Mouse (Mus musculus) small intestine, adult 2 months (tissue): ENCODE measurements around the gene Zfp658. TPM values are rescaled to one million over a fixed set of nuclear protein-coding genes. Genes with fewer than 3 reads are reported as not detected.

Experiments used
- H3K27ac ChIP-seq: fragments of 200-500 bp; 2 replicates; pipeline ENCODE4 v1.5.1; 2012; ENCODE audit warnings: low read depth, low read length, control low read depth, inconsistent platforms; ENCODE audit not compliant: insufficient read depth
- H3K27me3 ChIP-seq: fragments of 200-500 bp; 2 replicates; pipeline ENCODE4 v1.6.1; 2012; ENCODE audit warnings: mild to moderate bottlenecking, moderate library complexity, low read length, inconsistent platforms; ENCODE audit not compliant: control insufficient read depth, insufficient read depth
- H3K36me3 ChIP-seq: fragments of 200-500 bp; 2 replicates; pipeline ENCODE4 v1.6.1; 2012; ENCODE audit warnings: mild to moderate bottlenecking, low read length, control low read depth, inconsistent platforms; ENCODE audit not compliant: control insufficient read depth, insufficient read depth
- H3K4me1 ChIP-seq: fragments of 200-500 bp; 2 replicates; pipeline ENCODE4 v1.6.1; 2012; ENCODE audit warnings: low read length, inconsistent platforms, mixed read lengths; ENCODE audit not compliant: control insufficient read depth, insufficient read depth, insufficient read length
- H3K4me3 ChIP-seq: fragments of 200-500 bp; 2 replicates; pipeline ENCODE4 v1.5.1; 2012; ENCODE audit warnings: low read depth, mild to moderate bottlenecking, control low read depth, inconsistent platforms, low read length, moderate library complexity
- CTCF ChIP-seq: fragments of 200-500 bp; IDR thresholded peaks from 2 replicates; pipeline ENCODE4 v1.5.1; 2012; ENCODE audit warnings: low read depth, mild to moderate bottlenecking, control low read depth, inconsistent platforms, low read length, moderate library complexity, mixed read lengths; ENCODE audit not compliant: insufficient replicate concordance, insufficient read length; ENCODE audit errors: extremely low read depth
- POLR2A ChIP-seq: fragments of 200-500 bp; IDR thresholded peaks from 2 replicates; pipeline ENCODE4 v1.6.1; 2012; ENCODE audit warnings: low read depth, mild to moderate bottlenecking, control low read depth, inconsistent platforms, low read length, moderate library complexity
- WGBS: fragments of 180-500 bp; shearing (Covaris S2); methylation state at CpG from one replicate; pipeline ENCODE4 v1.1.7; 2018; 5-methylcytosine and 5-hydroxymethylcytosine counted together
- polyA plus RNA-seq: library from polyadenylated mRNA; depleted of rRNA; stranded (reverse); fragments of >200 nt; gene quantifications from 2 replicates; pipeline ENCODE4 v1.2.3, GENCODE M21; 2012

The Zfp658 gene
- polyA plus RNA-seq, 1 experiment = 0.28 TPM

DNA sequence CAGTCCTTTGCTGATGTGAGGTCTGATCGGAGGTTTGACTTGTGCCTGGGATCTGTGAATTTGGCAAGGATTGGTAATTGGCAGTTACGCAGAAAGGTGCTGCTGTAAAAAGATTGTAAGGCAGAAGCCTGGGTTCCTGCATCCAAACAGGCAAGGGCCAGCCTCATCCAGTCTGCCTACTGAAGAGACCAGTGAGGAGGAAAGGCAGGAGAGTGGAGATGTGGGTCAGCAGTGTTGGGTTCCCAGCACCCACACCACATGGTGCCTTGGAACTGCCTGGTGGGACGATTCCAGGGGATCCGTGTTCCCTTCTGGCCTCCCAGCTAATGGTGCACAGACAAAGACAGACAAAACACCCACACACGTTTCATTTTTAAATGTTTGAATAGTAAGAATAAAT is 18.5 kb downstream of the Zfp658 start:
- 61% methylated on average over 5 of the region's 5 CpGs for WGBS
- Histone ChIP-seq H3K4me1 (peaks cover 3% of the 10 kb centered on the region), H3K27me3 (no peaks in the 10 kb centered on the region), H3K27ac (no peak overlapping the region), H3K36me3 (peaks cover 10% of the 10 kb centered on the region; the same call in 1 of the 2 replicates), H3K4me3 (0 out of 2 replicates have a peak overlapping the region, but pooled peaks have one; percentile 9)
- TF ChIP-seq CTCF (no peak), POLR2A (no peak)

- 88% methylated on average over 5 of the region's 5 CpGs for WGBS
- Histone ChIP-seq H3K4me1 (peaks cover 3% of the 10 kb centered on the region), H3K27me3 (no peaks in the 10 kb centered on the region), H3K27ac (no peak overlapping the region), H3K4me3 (no peak overlapping the region), H3K36me3 (peaks cover 40% of the 10 kb centered on the region)
- TF ChIP-seq POLR2A (no peak), CTCF (no peak)
Measured at GRCm38 (mm10) chr7:43584790-43585189, 22.7 kb downstream of the Zfp658 start.

- no peak overlapping the region for H3K27ac ChIP-seq
- WGBS = 26% methylated on average over 5 of the region's 5 CpGs
- TF ChIP-seq POLR2A = no peak
- TF ChIP-seq CTCF = no peak
Measured at GRCm38 (mm10) chr7:43601884-43602283, 39.8 kb downstream of the Zfp658 start.

GRCm38 (mm10) chr7:43606896-43607742 is 45.1 kb downstream of the Zfp658 start, which contains the start of gene Zfp819:
Zfp819 (plus strand) TSS chr7:43607169.
- Histone ChIP-seq H3K27me3 (no peaks in the 10 kb centered on the region; the same call in 1 of the 2 replicates), H3K4me1 (peaks cover 5% of the 10 kb centered on the region), H3K36me3 (no peaks in the 10 kb centered on the region), H3K4me3 (peak within 1 kb of the TSS; percentile 31), H3K27ac (no peak within 1 kb of the TSS)
- no peak for TF ChIP-seq POLR2A
- no peak for TF ChIP-seq CTCF
- 15% methylated on average over 41 of the region's 41 CpGs for WGBS

More at GRCm38 (mm10) chr7:43601884-43602283, 39.8 kb downstream of the Zfp658 start:
- Histone ChIP-seq H3K4me1 (no peaks in the 10 kb centered on the region; the same call in 1 of the 2 replicates), H3K27me3 (0 out of 2 replicates have a peak, but pooled peaks cover 3% of the 10 kb centered on the region), H3K4me3 (no peak overlapping the region), H3K36me3 (no peaks in the 10 kb centered on the region)

DNA sequence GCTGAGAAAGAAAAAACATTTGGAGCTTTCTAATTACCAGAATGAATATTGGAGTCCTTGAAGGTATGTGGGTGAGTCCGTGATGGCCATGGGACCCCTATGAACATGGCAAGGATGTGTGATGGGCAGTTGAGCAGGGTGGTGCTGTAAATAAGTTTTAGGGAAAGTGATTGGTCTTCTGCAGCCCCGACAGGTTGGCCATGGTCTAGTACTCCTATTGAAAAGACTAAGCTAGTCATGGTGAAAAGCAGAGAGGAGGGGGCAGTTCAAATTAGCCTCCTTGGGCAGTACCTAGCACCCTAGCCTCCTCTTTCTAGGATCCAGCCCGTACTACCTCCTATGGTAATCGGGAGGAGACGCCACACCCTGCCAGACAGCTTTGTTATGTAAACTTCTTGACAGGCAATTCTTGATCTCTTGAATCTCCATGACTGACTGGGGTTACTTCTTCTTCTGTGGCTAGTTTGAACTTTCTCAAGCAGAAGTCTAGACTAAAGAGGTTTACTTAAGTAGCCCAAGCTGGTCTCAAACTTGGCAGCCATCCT is 45.8 kb downstream of the Zfp658 start:
- peaks cover 5% of the 10 kb centered on the region for H3K4me1 ChIP-seq
- TF ChIP-seq POLR2A (no peak), CTCF (no peak)
- H3K27ac ChIP-seq = no peak overlapping the region
- WGBS = 22% methylated on average over 5 of the region's 5 CpGs
- H3K4me3 ChIP-seq = no peak overlapping the region
- no peaks in the 10 kb centered on the region for H3K36me3 ChIP-seq
- H3K27me3 ChIP-seq = no peaks in the 10 kb centered on the region; the same call in 1 of the 2 replicates

GRCm38 (mm10) chr7:43608316-43608824 is 46.3 kb downstream of the Zfp658 start:
- Histone ChIP-seq H3K36me3 (no peaks in the 10 kb centered on the region), H3K4me1 (peaks cover 5% of the 10 kb centered on the region), H3K27ac (no peak overlapping the region), H3K4me3 (no peak overlapping the region), H3K27me3 (no peaks in the 10 kb centered on the region; the same call in 1 of the 2 replicates)
- no peak for TF ChIP-seq CTCF
- TF ChIP-seq POLR2A = no peak
- WGBS = 47% methylated on average over 7 of the region's 7 CpGs

GRCm38 (mm10) chr7:43613816-43614551 is 51.9 kb downstream of the Zfp658 start:
- H3K36me3 ChIP-seq = no peaks in the 10 kb centered on the region
- H3K4me1 ChIP-seq = no peaks in the 10 kb centered on the region
- no peak overlapping the region for H3K4me3 ChIP-seq
- H3K27ac ChIP-seq = no peak overlapping the region
- no peak for TF ChIP-seq POLR2A
- no peak for TF ChIP-seq CTCF
- 85% methylated on average over 14 of the region's 14 CpGs for WGBS
- H3K27me3 ChIP-seq = no peaks in the 10 kb centered on the region
